In the genomic region with DNA sequence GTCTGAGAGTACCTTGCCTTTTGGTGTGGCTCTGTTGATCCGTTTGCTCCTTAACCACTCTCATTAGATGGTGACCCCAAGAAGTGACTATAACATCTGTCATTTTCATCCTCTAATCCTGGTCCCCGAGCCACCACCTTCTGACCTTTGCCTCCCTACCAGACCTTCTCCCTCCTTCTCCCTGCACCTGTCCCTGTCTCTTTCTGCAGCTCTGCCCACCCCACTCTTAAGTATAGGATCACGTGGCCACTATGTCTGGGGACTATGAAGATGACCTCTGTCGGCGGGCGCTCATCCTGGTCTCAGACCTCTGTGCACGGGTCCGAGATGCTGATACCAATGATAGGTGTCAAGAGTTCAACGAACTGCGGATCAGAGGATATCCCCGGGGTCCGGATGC, we compare ENCODE assay signal across 8 mouse cellular contexts. TPM values are rescaled to one million over a fixed set of nuclear protein-coding genes. Genes with fewer than 3 reads are reported as not detected.
DNase-seq lines count a peak whose midpoint lies in the region; ATAC-seq and TF ChIP-seq lines count a peak whose summit lies in the region.
"Had no signal": no experiment of that assay in that cellular context is flagged by ENCODE, and none has a peak within 500 bp of the region (broad histone marks: within the 10 kb centered on the region; RNA-seq: fewer than 3 reads in every experiment).

A gene (minus strand): TSS at position 101 of the 400 bp plus-strand sequence.

- WGBS in lung, embryonic 14.5 days, result 65% methylated on average over 12 of the region's 12 CpGs
- 85% methylated on average over 12 of the region's 12 CpGs for whole genome bisulfite sequencing in forebrain, embryonic 11.5 days
- WGBS in limb, embryonic 10.5 days, result 73% methylated on average over 12 of the region's 12 CpGs
- WGBS in olfactory bulb, adult 2 months, result 82% methylated on average over 12 of the region's 12 CpGs

- DNase-seq in lung, embryonic 14.5 days, result no peak
- no peak for DNase-seq in lung, postnatal 10 days
- DNase-seq in forebrain, embryonic 11.5 days (ENCODE audit: low spot score), result no peak
- DNase-seq in limb, embryonic 10.5 days (ENCODE audit: low spot score), result no peak
- no peak for DNase-seq in cerebellum, adult 18-20 months
- no peak for DNase-seq in c-Kit-positive CD71-positive TER-119-positive erythroid progenitor cells, embryonic 14.5 days (ENCODE audit: low spot score)

- H3K27me3 ChIP-seq in lung, embryonic 14.5 days (ENCODE audit: insufficient read depth, low read length), result peaks cover 22% of the 10 kb centered on the region
- no peaks in the 10 kb centered on the region; the same call in 1 of the 2 replicates for H3K27me3 ChIP-seq in forebrain, embryonic 11.5 days (ENCODE audit: control insufficient read depth, insufficient read depth, low read length)
- peaks cover 70% of the 10 kb centered on the region for H3K27me3 ChIP-seq in limb, embryonic 10.5 days (ENCODE audit: low read depth, poor library complexity, severe bottlenecking)

- no peak for ATAC-seq in lung, embryonic 14.5 days (ENCODE audit: insufficient read depth)
- ATAC-seq in forebrain, embryonic 11.5 days (replicated peaks; ENCODE audit: low FRiP score), result no peak

- H3K4me1 ChIP-seq in lung, embryonic 14.5 days (ENCODE audit: insufficient read depth), result no peaks in the 10 kb centered on the region; the same call in 1 of the 2 replicates
- H3K4me1 ChIP-seq in forebrain, embryonic 11.5 days (replicated peaks; ENCODE audit: control insufficient read depth, insufficient read depth, low read length), result peaks cover 5% of the 10 kb centered on the region; the same call in 1 of the 2 replicates
- peaks cover 13% of the 10 kb centered on the region for H3K4me1 ChIP-seq in limb, embryonic 10.5 days
- peaks cover 13% of the 10 kb centered on the region for H3K4me1 ChIP-seq in olfactory bulb, adult 2 months (ENCODE audit: control insufficient read depth, insufficient read depth, low read length)

- no peaks in the 10 kb centered on the region for H3K9me3 ChIP-seq in lung, embryonic 14.5 days (ENCODE audit: low read depth, low read length)
- no peaks in the 10 kb centered on the region for H3K9me3 ChIP-seq in forebrain, embryonic 11.5 days (ENCODE audit: control insufficient read depth, low read length)
- H3K9me3 ChIP-seq in limb, embryonic 10.5 days (replicated peaks), result no peaks in the 10 kb centered on the region

- H3K9ac ChIP-seq in lung, embryonic 14.5 days, result peak within 1 kb of the TSS; percentile 30; the same call in 1 of the 2 replicates
- H3K9ac ChIP-seq in forebrain, embryonic 11.5 days (ENCODE audit: low read length), result peak within 1 kb of the TSS; percentile 57

- no peak within 1 kb of the TSS for H3K27ac ChIP-seq in lung, embryonic 14.5 days (ENCODE audit: low read depth)
- no peak within 1 kb of the TSS for H3K27ac ChIP-seq in forebrain, embryonic 11.5 days (ENCODE audit: low read depth, low read length)
- H3K27ac ChIP-seq in limb, embryonic 10.5 days, result no peak within 1 kb of the TSS
- no peak within 1 kb of the TSS for H3K27ac ChIP-seq in olfactory bulb, adult 2 months (ENCODE audit: insufficient read depth, low read depth, low read length)

- peak within 1 kb of the TSS; percentile 93 for H3K4me2 ChIP-seq in lung, embryonic 14.5 days
- H3K4me2 ChIP-seq in forebrain, embryonic 11.5 days (ENCODE audit: low read depth, low read length, severe bottlenecking), result peak within 1 kb of the TSS; percentile 89

- no peaks in the 10 kb centered on the region for H3K36me3 ChIP-seq in lung, embryonic 14.5 days (ENCODE audit: insufficient read depth)
- no peaks in the 10 kb centered on the region for H3K36me3 ChIP-seq in forebrain, embryonic 11.5 days (ENCODE audit: control insufficient read depth, insufficient read depth, low read length)
- no peaks in the 10 kb centered on the region for H3K36me3 ChIP-seq in limb, embryonic 10.5 days

- peak within 1 kb of the TSS; percentile 51 for H3K4me3 ChIP-seq in lung, embryonic 14.5 days (ENCODE audit: low read depth, low read length)
- H3K4me3 ChIP-seq in forebrain, embryonic 11.5 days (ENCODE audit: low read depth, low read length), result peak within 1 kb of the TSS; percentile 46
- peak within 1 kb of the TSS; percentile 65 for H3K4me3 ChIP-seq in limb, embryonic 10.5 days
- peak within 1 kb of the TSS; percentile 73 for H3K4me3 ChIP-seq in olfactory bulb, adult 2 months (ENCODE audit: insufficient read depth, low read depth, low read length)
- H3K4me3 ChIP-seq: myocyte had no signal

- TF ChIP-seq POLR2A in olfactory bulb, adult 2 months (IDR thresholded peaks at IDR 0.05; ENCODE audit: insufficient read depth, low read depth, low read length), result no peak

- TF ChIP-seq CTCF in lung, embryonic 14.5 days (IDR thresholded peaks at IDR 0.05; ENCODE audit: low read depth), result no peak
- TF ChIP-seq CTCF in olfactory bulb, adult 2 months (IDR thresholded peaks at IDR 0.05; ENCODE audit: insufficient read depth, low read depth, low read length), result no peak

RNA-seq across cellular contexts. Expression of the gene that starts here (rescaled TPM):
- polyA plus RNA-seq in lung, embryonic 14.5 days (2014; fragmentation: Nextera tagmentation; extraction: Ambion mirVana), result 0.71 and 1.2 TPM in 2 replicates
- polyA plus RNA-seq in forebrain, embryonic 11.5 days (2014; fragmentation: Nextera tagmentation; extraction: Ambion mirVana), result 0.89 and 0.96 TPM in 2 replicates
- 0.50 and 0.68 TPM in 2 replicates for polyA plus RNA-seq in limb, embryonic 10.5 days (2016; fragmentation: Nextera tagmentation; extraction: Ambion mirVana)
- polyA plus RNA-seq in olfactory bulb, adult 2 months (2012; ENCODE audit: insufficient read depth, insufficient read length, low replicate concordance, missing spikeins), result not detected in 2 replicates
- polyA plus RNA-seq: myocyte had no signal
